Mouse (Mus musculus) gastrocnemius, postnatal 25 days (tissue): ENCODE measurements around the gene Zc2hc1c. TPM values are rescaled to one million over a fixed set of nuclear protein-coding genes. Genes with fewer than 3 reads are reported as not detected.

Experiments
- DNase-seq: peaks from one replicate; pipeline ENCODE4 v3.0.0; 2022
- total RNA-seq, 2 experiments: library from RNA; stranded (reverse); gene quantifications; 1 replicate in 1 of 2; 2 replicates in 1 of 2; pipeline ENCODE4 v1.2.3; 2021

Gene Zc2hc1c
- total RNA-seq, 2 experiments from 2014 or later: 1.1 to 1.2 TPM

DNA sequence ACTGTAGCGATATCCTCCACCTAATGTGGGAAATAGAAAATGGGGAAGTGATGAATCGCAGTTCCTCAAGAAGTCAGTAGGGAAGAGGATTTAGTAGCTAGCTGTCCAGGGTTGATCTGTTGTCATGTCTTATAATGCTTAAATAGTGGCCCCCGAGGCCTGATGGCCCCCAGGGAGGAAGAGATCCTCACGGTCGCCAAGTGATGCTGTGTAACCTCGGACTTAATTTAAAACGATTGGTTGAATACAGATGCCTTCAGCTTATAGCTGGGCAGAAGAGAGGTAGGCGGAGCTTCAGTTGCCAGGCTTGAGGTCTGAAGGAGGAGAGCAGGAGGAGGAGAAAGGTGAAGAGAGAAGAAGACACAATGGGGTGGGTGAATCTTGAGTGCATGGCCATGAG, 4.1 kb upstream of the Zc2hc1c start:
- DNase-seq: no peak

DNA sequence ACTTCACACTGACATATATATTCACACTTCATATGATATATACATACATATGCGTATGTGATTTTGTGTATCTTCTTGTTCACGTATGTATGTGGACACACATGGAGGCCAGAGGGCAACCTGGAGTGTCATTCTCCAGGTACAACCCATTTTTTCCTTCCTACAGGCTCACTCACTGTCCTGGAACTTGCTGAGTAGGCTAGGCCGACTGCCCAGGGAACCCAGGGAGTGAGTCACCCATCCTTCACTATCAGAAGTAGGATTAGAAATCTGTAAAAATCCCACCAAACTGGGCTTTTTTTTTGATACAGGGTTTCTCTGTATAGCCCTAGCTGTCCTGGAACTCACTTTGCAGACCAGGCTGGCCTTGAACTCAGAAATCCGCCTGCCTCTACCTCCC, 3.4 kb upstream of the Zc2hc1c start:
- DNase-seq: no peak

DNA sequence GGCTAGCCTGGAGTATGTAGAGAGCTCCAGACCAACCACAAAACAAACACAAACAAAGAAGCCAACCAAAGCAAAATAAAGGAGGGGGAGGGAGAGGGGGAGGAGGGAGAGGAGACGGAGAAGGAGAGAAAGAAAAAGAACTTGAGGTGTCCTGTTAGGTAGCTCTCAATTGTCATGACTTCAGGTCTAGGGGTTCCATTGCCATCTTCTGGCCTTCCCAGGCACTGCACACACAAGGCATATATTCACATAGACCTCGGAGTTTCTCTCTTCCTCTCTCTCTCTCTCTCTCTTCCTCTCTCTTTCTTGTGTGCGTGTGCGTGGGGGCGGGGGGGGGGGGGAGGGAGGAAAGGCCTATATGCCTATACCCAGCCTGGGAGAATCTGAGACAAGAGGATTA, 1.4 kb upstream of the Zc2hc1c start:
- DNase-seq: no peak

DNA sequence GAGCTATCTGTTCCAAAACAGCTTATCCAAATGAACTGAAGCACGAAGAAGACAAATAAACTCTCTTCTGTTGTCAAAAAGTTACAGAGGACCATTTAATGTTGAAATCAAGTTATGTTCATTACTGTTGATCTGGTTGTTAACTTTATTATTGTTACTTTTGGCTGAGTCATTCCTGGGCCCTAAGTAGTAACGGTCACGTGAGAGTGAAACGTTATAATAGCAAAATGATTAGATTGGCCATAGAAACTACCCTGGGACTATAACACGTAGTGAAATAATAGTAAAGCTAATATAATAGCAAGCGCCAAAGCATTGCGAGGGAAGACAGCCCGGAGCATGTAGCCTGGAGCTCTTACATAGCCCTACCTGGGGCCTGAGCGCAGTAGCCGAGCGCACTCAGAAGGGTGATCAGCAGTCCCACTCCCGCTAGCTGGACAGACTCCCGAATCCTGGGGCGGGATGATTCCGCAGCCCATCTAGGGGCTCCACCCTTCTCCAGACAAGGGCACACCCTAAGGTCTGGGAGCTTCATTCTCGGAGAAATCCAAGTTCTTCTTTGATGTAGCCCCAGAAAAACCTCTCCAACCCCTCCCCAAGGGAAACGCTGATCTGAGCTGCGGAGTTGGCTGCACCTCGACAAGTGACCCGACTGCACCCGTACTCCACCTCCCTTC, 444 bp upstream of the Zc2hc1c start, which contains the start of gene Acyp1:
Gene Acyp1 (minus strand): TSS at position 630 of the 677 bp plus-strand sequence.
- peak; percentile 67 for DNase-seq

DNA sequence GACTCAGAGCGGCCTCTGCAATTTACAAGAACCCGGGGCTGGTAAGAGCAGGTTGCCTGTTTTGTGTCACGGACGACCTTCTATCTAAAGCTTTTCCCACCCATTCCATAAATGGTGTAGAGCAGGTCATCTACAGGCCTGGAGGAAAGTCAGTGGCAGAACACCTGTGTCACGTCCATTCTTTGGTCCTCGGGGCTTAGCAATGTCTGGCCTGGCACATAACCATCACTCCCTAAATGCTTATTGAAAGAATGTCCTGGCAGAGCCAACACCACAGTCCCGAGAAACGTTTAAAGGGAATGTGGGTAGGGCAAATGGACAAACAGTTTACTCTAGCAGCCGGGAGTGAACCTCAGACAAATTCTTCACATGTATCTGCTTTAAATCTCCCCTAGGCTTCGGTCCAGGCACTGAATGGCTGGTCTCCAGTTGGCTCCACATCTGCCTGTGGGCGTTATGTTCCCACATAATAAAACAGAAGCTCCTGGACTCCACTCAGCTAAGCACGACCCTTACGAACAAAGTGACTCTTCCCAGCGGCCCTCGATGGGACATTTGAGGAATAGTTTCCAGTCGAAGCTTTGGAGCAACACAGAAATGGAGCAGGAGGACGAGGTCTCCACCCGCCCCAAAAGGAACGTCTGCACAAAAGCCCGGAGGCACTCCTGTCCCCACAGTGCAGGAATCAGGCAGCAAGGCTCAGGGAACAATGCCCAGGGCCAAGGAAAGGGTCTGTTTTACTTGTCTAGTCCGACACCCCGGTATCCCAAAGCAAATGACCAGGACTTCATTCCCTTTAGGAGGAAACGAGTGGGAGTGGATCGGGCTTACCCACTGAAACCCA, 988 bp downstream of the Zc2hc1c start:
- DNase-seq: peak; percentile 36

DNA sequence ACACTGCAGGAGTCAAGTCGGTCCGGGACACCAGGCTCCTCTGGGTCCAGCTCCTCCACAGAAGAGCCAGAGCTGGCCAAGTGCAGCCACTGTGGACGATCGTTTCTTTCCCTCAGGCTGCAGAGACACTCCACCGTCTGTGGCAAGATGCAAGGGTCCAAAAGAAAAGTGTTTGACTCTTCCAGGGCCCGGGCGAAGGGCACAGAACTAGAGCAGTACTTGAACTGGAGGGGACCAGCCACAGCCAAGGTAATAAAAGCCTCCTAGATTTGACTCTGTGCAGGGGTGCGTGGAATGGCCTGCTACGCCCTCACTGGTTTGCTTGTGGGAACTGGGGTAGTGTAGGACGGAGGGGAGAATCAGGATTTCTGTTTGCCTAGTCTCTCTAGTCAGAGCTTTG, 2.2 kb downstream of the Zc2hc1c start:
- no peak for DNase-seq

DNA sequence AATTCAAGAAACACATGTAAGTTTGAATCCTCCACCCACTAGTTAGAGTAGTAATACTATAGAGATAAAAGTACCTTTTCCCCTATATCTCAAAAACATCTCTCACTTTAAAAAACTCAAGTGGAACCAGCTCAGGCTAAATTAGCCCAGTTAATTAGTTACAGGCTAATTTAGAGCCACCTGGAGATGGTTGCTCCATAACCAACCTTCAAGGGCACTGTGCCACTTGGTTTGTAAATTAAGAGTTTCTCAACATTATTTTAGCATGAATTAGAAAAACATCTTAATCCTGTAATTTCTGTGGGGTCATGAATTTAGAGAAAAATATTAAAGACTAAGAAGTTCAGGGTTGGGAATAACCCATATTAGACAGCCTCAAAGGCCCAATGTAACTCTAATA, 3.1 kb downstream of the Zc2hc1c start:
- no peak for DNase-seq

DNA sequence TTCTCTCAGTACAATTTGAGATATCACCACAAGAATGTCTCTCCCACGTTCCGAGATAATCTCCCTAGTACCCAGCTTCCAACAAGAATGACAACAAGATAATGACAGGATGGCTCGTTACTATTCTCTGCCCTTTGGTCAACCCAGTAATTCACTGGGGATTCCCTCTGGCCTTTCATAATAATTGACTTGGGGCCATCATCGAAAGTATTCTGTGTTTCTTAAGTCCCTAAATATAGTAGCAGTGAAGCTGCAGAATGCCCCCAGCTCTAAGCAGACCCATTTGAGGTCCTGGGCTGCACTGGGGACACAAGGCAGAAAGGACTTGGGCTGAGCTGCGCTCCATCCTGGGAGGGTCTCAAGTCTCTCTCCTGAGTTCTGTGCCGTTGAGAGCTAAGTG, 3.9 kb downstream of the Zc2hc1c start:
- DNase-seq: no peak

DNA sequence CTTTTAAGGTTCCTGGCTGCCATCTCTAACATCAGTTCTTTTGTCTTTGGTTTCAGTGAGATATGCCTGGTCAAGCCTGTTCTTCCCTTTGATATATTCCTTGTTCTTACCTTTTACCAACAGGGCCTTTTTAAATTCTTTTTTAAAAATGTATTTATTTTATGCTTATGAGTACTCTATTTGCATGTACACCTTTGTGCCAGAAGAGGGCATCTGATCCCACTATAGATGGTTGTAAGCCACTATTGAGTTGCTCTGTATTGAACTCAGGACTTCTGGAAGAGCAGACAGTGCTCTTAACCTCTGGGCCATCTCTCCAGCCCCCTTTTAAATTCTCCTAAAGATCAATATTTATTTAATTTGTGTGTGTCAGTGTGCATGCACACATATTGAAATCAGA, 4.5 kb downstream of the Zc2hc1c start:
- no peak for DNase-seq

DNA sequence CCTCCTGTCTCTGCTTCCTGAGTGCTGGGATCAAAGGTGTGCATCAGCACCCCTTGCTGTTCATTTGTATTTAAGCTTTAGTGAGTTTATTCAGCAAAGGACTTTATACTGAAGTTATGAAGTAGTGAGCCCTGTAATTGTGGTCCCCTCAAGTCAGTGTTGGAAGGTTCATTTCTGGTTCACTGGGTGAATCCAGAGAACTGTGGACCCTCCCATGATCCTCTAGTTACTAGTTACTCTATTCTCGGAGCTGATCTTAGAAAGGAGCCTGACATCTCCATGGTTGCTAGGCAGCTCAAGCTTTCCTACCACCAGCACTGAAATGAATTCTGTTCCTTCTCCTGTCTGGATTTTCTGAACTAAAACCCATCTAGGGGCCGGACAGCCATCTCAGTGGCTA, 7.1 kb downstream of the Zc2hc1c start:
- DNase-seq: no peak

DNA sequence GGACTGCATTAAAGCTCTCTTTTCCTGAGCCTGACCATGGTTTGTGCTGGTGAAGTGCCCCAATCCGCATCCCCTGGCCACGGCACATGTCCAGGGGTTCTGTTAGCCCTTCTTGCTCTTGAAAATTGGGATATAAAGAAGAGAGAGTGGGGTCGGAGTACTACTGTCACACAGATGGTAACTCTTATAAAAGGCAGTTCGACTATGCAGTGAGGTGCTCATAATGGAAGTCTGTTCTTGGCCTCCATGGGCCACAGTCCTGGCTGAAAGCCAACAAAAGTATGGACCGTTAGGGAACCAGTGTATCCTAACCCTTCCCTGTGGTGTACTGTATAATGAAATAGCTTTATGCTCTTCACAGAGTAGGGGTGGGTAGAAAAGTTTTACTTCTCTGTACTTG, 8.5 kb downstream of the Zc2hc1c start:
- DNase-seq: no peak

DNA sequence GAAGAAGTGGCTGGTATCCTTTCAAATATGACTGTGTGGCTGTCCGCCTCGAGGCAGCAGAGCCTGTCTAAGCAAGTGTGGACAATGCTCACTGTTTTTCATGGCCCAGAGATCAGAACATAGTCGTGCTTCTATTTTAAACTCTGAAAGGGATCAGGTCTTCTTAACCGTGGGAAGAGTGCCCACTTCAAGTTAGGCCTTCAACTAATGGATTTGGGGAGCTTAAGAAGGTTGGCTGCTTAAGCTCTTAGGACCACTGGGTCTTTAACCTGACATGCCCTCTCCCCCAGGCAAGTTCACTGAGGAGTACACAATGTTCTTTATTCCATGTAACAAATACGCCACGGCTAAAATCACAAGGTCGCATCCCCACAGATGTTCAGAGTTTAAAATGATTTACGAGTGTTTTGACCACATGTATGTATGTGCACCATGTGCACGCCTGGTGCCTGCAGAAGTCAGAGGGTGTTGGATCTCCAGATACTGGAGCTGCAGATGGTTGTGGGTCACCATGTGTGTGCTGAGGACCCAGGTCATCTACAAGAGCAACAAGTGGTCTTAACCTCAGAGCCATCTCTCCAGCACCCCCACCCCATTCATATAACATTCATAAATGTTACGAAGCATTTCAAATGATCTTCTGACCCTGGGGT, 9.1 kb downstream of the Zc2hc1c start:
- DNase-seq: no peak

DNA sequence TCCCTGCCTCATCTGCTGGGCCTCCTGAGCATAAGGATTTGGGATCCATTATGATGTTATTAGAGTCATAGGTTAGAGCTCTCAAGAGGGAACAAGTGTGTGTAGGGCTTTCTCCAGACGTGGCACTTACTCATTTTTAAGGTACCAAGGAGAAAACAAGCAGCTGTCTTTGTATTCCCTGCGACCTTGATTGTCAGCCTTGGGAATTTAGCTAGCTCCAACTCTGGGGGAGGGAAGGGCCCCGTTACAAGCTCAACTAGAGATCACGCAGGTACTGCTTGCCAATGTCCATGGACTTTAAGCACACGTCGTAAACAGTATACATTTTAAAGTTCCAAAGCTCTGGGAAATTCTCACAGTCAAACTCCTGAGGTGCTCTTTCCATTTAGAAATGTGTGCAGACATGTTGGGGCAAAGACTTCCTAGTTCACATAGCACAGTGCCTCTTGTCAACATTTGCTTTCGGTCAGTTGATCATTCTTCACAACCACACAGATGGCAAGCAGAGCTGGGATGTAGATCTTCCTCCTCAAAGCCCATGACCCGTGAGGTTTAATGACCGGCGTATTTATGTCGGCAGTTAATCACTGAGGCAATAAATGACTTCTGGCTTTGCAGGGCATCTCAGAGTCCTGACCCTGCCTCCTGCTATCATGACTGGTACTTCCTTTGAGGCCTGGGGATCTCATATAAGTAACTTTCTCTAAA, 9.9 kb downstream of the Zc2hc1c start:
- no peak for DNase-seq

DNA sequence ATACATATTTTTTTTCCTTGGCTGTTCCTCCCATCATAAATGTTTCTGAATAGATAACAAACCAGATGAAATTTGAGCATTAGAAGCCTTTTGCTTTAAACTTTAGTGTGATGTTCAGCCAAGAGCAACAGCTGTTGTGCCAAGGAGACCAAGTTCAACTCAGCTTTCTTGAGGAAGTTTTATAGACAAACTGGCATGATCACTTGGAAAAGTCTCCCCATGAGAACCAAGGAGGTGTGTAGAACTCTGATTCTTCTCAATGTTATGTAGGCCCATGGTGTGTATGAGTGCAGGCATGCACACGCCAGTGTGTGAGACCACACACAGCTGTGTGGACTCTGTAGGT, 10.4 kb downstream of the Zc2hc1c start:
- DNase-seq: no peak

DNA sequence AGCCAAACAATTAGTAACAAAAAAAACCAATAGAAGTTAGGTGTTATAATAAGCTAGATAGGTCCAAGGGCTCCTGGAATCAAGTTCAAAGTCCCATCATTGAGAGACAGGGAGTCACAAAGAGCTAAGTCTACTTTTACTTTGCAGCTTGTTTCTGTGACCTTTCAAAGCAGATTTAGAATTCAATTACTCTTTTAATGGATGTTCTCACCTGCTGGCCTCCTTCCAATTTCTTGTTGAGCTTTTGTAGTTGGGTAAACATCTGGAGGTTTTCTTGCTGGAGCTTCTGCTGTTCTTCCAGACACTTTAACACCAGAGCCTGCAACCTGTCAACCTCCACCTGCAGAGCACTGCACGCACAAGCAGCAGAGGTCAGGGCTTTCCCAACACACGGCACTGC, 14.9 kb downstream of the Zc2hc1c start:
- no peak for DNase-seq

DNA sequence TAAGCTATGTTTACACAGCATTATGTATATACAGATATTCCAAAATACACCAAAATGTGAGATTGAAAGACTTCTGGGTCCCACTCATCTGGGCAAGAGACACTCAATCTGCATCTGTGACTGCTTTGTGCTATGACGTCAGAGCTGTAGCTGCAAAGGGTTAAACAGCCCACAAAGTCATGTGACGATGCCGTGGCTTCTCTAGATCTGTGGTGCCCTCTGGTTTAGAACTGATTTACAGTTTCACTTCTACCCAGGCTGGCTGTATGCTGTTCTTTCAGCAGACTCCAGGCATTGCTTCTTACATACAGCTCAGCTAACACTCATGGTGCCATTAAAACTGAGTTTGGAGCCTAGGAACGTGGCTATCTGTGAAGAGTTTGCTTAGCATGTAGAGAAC, 16.3 kb downstream of the Zc2hc1c start:
- DNase-seq: no peak

DNA sequence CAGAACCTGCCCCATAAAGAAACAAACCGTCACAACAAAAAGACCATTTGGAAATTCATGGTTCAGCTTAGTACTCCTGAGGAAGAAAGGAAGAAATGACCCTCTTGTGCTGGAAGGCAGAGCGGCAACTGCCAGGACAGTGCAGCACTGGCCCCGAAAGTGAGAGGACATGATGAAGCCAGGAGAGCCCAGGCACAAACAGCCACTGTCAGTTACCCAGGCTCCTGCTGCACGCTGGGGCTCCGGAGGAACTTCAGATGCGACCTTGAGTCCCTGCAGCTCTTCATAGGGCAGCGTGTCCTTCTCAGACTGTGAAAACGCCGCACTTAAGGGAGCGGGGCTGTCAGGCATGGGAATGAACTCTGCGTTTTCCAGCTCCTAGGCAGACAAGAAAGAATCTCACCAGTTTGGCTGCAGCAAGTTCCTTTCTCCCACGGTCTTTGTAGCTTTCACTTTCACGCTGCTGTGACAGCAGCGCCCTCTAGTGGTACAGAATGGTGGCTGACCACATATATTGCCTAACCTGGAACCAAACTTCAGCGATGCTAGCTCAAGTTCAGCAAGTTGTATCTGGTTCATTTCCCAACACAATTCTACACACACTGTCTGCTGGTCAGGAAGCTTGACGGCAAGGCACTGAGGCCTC, 17.0 kb downstream of the Zc2hc1c start:
- peak; percentile 65 for DNase-seq

DNA sequence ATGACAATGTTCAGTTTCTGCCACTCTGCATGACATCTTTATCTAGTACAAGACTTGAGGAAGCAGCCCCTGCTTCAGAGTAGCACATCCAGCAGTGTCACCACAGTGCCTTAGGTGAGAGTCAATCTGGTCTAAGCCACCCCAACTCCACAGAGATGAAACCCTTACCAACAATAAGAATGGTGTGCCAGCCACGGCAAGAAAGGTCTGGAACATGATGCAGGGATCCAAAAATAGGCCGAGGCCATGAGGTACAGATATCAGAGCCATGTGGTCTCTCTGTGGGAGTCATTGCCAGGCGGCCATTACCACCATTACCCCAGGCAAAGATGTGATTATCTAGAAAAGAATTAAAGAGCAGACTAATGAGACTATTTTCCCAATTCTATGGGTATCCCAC, 20.3 kb downstream of the Zc2hc1c start:
- no peak for DNase-seq

DNA sequence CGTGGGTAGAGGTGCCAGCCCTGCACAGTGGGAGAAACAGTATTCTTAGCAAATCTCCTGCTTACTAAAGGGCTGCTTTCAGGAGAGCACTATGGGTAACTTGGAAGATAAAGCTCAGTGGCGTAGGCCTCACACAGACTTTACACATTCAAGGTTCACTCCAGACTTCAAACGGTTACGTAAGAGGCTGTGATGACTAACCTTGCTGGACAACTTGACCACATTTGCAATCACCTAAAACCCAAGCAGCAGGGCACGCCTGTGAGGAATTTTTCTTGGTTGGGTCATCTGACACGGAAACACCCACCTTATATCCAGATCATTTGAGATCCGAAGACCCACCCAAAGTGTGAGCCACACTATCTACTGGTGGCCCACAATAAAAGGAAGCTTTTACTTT, 41.8 kb downstream of the Zc2hc1c start:
- DNase-seq: no peak

DNA sequence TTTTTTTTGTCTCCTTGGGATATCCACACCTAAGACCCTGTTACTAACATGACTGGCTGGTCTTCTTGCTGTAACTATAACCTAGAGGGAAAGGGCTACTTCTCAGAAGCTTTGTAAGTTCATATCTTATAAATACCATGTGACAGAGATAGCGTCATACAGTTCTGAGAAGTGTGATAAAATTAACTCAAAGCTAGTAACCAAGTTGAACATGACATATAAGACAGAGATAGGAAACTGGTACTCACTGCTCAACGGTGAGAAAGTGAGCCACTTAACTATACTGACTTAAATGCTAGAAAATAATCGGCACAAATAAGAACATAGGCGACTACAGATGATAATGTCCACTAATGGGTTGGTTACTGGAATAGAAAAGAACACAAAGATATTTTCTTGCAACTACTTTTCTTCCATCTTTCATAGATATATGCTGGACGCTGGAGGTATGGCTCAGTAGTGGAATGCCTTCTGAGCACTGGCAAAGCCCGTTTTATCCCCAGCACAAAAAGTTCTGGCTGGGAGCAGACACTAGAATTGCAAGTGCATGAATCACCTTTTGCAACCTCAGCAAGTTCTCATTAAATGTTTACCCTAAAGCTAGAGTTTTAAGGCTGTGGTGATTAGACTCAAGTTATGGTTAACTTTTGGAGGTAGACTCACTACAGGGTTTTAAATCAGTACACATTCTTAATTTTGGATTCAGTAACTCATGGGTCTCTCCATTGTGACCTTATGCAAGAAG, 49.3 kb downstream of the Zc2hc1c start:
- no peak for DNase-seq

DNA sequence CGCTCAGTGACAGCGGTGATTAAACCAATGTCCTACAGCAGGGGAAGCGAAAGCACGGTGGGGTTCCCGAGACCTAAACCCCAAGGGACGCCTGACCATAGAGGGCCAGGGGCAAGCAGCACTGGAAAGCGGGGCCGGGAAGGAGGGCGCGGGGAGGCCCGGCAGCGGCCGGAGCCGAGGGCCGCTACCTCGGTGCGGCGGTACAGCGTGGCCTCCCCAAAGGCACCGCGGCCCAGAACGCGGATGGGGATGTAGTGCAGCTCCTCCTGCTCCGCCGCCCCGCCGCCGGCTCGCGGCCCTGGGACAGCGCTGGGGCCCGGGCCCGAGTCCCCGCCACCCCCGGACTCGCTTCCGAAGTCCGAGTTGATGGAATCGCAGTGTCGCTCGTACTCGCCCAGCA, 50.4 kb downstream of the Zc2hc1c start:
- DNase-seq: no peak
